Mouse (Mus musculus) ovary, postnatal 10 days (tissue): Measurements from ENCODE around the gene Fam19a5.

Experiments used
- DNase-seq: peaks from one replicate; pipeline ENCODE4 v3.0.0; 2022; ENCODE audit warnings: low spot score

Fam19a5 gene

GRCm38 (mm10) chr15:87597149-87597548 lies 53.0 kb downstream of the Fam19a5 start:
- DNase-seq: no peak

GRCm38 (mm10) chr15:87597766-87598165 lies 53.7 kb downstream of the Fam19a5 start:
- no peak for DNase-seq

DNA sequence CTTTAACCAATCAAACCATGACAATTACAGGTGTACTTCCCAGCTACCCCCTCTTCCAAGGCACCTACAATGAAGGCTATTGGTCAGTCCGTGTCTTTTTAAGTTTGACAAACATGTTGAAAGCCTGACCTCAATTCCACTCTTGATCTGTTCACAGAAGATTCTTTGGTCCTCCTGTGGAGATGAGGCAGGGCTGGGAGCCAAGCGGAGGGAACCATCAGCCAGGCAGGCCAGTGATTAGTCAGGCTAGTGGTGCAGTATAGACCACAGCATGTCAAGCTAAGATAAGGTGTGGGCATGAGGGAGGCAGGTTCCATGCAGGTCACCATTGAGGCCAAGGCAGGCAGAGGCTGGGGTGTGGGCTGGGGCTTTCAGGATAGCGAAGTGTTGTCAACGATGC lies 54.5 kb downstream of the Fam19a5 start:
- no peak for DNase-seq

- no peak for DNase-seq
These were observed 59.2 kb downstream of the Fam19a5 start for GRCm38 (mm10) chr15:87603316-87603715.

- no peak for DNase-seq
These were observed 61.6 kb downstream of the Fam19a5 start for GRCm38 (mm10) chr15:87605504-87606280.

DNA sequence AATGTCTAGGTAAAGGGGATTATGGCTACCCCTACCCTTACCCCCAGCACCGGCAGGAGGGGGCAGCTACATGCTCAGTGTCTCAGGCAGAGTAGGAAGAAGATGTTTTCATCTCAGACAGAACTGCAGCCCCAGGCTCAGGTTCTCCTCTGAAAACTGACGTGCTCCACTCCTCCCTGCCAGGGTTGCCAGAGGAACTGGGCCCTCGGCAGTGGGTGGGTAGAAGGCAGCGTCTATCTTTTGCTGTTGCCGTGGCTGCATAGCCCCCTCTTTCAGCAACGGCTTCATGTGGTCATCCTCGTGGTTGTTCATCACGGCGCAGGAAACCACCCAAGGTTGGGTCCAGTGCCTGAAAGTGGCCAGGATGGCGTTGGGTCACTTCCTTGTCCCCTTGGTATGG lies 62.6 kb downstream of the Fam19a5 start:
- DNase-seq: no peak

- no peak for DNase-seq
These were observed 65.1 kb downstream of the Fam19a5 start for GRCm38 (mm10) chr15:87609236-87609635.

- peak; percentile 79 for DNase-seq
These were observed 80.0 kb downstream of the Fam19a5 start for GRCm38 (mm10) chr15:87623966-87624609.

- DNase-seq: no peak
These were observed 80.6 kb downstream of the Fam19a5 start for GRCm38 (mm10) chr15:87624610-87625091.

DNA sequence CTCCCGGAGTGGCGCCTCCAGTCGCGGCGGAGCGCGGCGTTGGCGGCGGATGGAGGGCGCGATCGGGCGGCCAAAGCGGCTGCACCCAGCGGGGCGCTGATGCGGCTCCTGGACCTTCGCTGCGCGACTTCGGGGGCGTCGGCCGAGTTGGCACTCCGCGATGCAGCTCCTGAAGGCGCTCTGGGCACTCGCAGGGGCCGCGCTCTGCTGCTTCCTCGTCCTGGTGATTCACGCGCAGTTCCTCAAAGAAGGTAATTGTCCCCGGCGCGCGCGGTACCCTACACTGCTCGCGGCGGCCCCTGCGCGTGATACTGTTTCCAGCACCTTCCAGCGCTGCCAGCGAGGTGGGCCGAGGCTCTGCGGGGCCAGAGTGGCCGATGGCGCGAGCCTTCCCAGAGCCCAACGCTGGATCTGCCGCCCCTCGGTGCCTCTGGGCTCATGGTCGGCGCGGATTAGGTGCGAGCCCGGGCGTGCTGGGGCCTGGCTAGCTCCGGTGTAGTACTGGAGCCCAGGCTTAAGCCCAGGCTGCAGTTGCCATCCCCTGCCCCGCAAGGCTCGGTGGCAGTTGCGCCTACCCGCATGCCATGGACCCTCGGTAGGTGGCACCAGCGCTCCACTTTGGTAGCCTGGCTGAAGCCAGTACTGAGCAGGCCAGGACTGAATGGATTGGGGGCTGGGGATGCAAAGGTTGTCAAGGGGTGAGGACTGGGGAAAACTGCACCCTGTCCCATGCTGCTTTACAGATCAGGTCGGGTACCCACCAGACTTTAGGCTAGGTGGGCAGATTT lies 81.3 kb downstream of the Fam19a5 start:
- DNase-seq: peak; percentile 73

- no peak for DNase-seq
These were observed 91.2 kb downstream of the Fam19a5 start for GRCm38 (mm10) chr15:87635272-87635671.

DNA sequence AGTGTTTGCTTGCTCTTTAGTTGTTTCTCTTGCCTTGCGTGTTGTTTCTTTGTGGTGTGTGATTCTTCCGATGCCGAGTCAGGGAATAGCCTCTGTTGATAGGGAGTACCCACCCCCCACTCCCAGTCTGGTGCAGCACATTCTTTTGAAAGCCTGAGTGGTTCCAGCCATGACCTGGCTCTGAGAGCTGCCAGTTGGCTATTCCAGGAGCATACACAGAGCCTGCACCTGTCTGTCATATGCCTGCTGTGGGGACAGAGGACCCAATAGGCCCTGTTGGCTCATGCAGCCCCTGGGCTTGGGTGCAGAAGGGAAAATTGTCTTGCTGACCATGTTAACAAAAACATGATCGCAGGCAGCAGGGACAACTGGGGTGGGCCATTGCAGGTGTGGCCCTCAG lies 92.3 kb downstream of the Fam19a5 start:
- DNase-seq: no peak

- DNase-seq: no peak
These were observed 93.1 kb downstream of the Fam19a5 start for GRCm38 (mm10) chr15:87637234-87637633.

DNA sequence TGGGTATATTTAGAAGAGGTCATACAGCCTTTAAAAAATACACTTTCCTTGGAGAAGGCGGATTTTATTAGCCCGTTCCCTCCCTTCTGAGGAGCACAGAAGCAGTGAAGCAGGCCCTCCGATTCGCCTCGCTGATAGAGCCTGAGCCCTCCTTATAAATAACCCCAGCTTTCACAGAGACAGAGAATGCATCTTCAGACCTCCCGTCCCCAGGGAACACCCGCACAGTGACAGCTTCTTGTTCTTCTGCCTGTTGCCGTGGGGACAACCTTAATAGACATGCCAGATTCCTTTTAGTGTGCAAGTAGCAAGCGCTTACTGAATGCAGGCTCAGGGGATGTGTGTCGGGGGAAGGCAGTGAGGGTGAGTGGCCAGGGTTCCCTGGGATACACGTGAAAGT lies 94.2 kb downstream of the Fam19a5 start:
- DNase-seq: no peak

DNA sequence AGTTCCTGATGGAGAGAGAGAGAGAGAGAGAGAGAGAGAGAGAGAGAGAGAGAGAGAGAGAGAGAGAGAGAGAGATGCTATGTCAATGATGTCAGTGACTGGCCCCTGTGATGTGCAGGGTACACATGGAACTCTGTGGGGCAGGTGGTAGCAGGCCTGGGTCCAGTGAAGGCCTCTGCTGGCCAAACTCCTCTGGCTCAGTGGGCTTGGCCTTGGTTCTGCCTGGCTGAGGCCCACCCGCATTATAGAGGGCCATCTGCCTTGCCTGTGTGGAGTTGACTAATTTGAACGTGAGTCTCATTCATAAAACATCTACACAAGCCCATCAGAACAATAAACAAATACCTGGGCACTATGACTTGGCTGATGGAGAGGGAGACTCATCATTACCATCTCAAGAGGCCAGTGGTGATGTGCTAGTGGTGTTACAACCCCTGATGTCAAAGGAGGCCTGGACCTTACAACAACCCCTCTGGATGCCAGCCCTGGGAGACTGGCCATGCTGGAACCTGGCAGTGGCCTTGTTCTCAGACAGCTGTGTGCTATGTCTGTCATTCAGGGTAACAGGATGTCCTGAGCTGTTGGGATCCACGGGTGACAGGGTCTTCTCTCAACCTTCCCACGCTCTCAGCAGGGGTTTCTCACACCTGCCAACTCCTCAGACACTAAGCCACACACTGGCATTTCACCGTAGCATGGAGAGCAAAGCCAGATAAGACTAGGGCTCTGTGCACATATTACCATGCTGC lies 102.4 kb downstream of the Fam19a5 start:
- no peak for DNase-seq

- DNase-seq: no peak
These were observed 105.6 kb downstream of the Fam19a5 start for GRCm38 (mm10) chr15:87649651-87650050.

GRCm38 (mm10) chr15:87654551-87654950 lies 110.5 kb downstream of the Fam19a5 start:
- no peak for DNase-seq

- no peak for DNase-seq
These were observed 112.5 kb downstream of the Fam19a5 start for GRCm38 (mm10) chr15:87656496-87657155.

DNA sequence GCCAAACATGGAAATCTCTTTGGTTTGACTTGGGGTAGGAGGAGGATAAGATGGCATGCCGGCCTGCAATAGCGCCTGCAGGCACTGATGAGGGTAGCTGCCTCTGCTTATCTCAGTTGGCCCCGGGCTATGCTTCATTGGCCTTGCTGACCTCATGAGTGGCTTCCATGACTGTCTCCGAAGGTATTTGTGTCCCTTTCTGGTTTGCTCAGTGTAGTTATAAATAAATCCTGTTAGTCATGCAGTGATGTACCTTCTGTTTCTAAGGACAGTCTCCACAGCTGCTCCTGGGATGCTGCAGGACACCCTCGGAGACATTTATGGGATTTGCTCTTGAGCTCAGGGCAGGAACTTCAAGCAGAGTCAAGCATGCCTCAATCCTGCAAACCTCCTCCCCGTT lies 115.6 kb downstream of the Fam19a5 start:
- no peak for DNase-seq

DNA sequence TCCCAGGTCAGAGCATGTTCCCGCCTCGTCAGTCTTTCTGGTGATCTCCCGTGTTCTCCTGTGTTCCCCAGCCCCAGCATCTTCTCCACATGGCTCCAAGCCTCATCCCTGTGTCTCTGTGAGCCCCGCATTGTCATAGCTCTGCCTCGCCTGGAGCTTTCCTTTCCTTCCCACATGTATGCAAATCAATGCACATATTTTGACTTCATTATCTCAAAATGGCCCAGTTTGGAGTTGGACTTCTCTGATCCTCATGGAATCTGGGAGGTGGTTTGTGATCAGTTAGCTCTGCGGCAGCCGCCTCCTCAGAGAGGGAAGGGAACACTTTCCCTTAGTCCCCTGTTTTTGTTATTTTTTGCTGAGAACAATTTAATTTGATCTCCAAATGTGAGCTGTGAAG lies 117.9 kb downstream of the Fam19a5 start:
- no peak for DNase-seq

DNA sequence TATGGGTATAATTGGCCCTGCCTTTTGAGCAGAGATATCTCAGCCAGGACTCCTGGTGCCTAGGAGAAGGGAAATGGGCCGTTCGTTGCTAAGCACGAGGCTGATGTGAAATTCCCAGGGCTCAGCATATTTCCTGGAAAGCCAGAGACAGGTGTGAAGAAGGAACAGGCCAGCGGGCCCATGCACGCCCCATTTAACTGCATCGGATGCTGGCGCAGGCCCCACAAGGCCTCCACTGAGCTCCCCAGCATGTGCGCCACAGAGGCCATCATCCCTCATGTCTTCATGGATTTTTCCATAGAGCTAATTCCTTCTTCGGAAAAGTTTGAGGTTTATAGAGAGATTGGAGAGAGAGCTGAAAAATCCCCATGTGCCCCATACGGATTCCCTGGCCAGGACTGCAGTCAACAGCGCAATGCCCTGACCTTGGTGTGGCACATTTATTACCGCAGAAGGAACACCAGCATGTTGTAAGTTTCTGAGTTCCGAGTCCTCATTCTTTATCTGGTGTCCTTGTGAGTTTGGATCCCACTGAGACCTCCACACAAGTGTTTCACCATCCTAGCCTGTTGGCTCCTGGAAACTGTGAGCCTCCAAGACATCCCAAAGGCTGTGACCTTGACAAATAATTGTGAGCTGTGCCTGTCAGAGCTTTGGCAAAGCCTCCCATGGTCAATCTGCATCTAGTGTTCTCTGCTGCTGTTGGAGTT lies 122.1 kb downstream of the Fam19a5 start:
- DNase-seq: no peak
